Mouse (Mus musculus) midbrain, postnatal 0 days (tissue): ENCODE data around the gene Dscam. TPM values are rescaled to one million over a fixed set of nuclear protein-coding genes. Genes with fewer than 3 reads are reported as not detected.
"Not testable (repeated sequence)": the region's sequence is repeated elsewhere in the genome, so short reads cannot be mapped to it uniquely, and the experiment has no call there.

ENCODE experiments used
- ATAC-seq: fragments of 200-750 bp; cut with Nextera tagmentation; 2 replicates; pipeline ENCODE4 v1.8.0; 2017; ENCODE audit warnings: moderate number of reproducible peaks, mild to moderate bottlenecking, moderate TSS enrichment, moderate library complexity; ENCODE audit not compliant: low FRiP score
- DNase-seq: peaks from one replicate; pipeline ENCODE4 v3.0.0-alpha.2; 2015; ENCODE audit warnings: low spot score
- H3K27ac ChIP-seq: fragments of 300-500 bp; sonication (generic); 2 replicates; pipeline ENCODE4 v1.5.1; 2014; ENCODE audit warnings: low read depth, mild to moderate bottlenecking, low read length, mixed read lengths
- H3K27me3 ChIP-seq: fragments of 300-500 bp; sonication (generic); 2 replicates; pipeline ENCODE4 v1.6.1; 2014; ENCODE audit warnings: low read length, control low read depth, mixed read lengths; ENCODE audit not compliant: insufficient read depth
- H3K36me3 ChIP-seq: fragments of 300-500 bp; sonication (generic); 2 replicates; pipeline ENCODE4 v1.6.1; 2014; ENCODE audit warnings: low read length, control low read depth, mixed read lengths; ENCODE audit not compliant: insufficient read depth
- H3K4me1 ChIP-seq: fragments of 300-500 bp; sonication (generic); 2 replicates; pipeline ENCODE4 v1.6.1; 2014; ENCODE audit warnings: mild to moderate bottlenecking, control low read depth, antibody characterized with exemption, low read length, mixed read lengths; ENCODE audit not compliant: insufficient read depth
- H3K4me2 ChIP-seq: fragments of 300-500 bp; sonication (generic); 2 replicates; pipeline ENCODE4 v1.6.1; 2014; ENCODE audit warnings: low read depth, mild to moderate bottlenecking, low read length, mixed read lengths; ENCODE audit not compliant: poor library complexity, severe bottlenecking
- H3K4me3 ChIP-seq: fragments of 300-500 bp; sonication (generic); 2 replicates; pipeline ENCODE4 v1.5.1; 2014; ENCODE audit warnings: low read depth, mild to moderate bottlenecking, low read length, moderate library complexity
- H3K9ac ChIP-seq: fragments of 300-500 bp; sonication (generic); replicated peaks from 2 replicates; pipeline ENCODE4 v1.6.1; 2014; ENCODE audit warnings: mild to moderate bottlenecking, low read length, moderate library complexity, mixed read lengths; ENCODE audit not compliant: poor library complexity, severe bottlenecking
- H3K9me3 ChIP-seq: fragments of 300-500 bp; sonication (generic); 2 replicates; pipeline ENCODE4 v1.6.1; 2016; ENCODE audit warnings: low read length, control low read depth
- CTCF ChIP-seq: IDR thresholded peaks from 2 replicates; pipeline ENCODE4 v1.5.1; 2016; ENCODE audit warnings: antibody characterized with exemption, mild to moderate bottlenecking
- WGBS: fragments of 180-500 bp; shearing (Covaris S2); extraction: QIAGEN DNeasy Blood & Tissue Kit; methylation state at CpG from one replicate; pipeline ENCODE4 v1.1.7; 2014; 5-methylcytosine and 5-hydroxymethylcytosine counted together
- polyA plus RNA-seq: library from polyadenylated mRNA; unstranded; fragments of >200 nt; fragmentation: Nextera tagmentation; extraction: Ambion mirVana; gene quantifications from 2 replicates; pipeline ENCODE4 v1.2.1, GENCODE M21; 2015
- total RNA-seq: library from RNA; depleted of rRNA; stranded (reverse); fragments of >200 nt; gene quantifications from 2 replicates; pipeline ENCODE4 v1.2.3, GENCODE M21; 2014

The Dscam gene
- total and polyA plus RNA-seq, 2 experiments from 2014 or later: 15.1 to 64.6 TPM

DNA sequence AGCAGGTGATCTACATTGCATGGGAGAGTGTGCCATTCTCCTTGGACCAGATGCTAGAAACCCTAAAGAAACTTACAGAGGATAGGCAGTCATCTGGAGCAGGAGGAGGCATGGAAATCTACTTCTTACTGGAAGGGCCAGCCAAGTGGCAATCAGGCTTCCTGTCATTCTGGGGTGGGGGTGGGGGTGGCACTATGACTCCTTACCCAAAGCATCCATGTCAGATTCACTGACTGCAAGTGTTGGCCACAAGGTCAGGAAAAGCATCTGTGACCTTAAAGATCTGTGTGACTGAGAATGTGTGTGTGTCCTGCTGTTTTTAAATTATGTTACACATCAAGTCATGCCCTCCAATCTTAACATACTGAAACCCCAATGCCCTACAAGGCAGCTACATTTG is 268.0 kb downstream of the Dscam start:
- no peaks in the 10 kb centered on the region for H3K36me3 ChIP-seq
- H3K9me3 ChIP-seq: no peaks in the 10 kb centered on the region
- peaks cover 8% of the 10 kb centered on the region for H3K4me1 ChIP-seq
- H3K4me2 ChIP-seq: no peak overlapping the region
- TF ChIP-seq CTCF: no peak
- no peak for ATAC-seq
- no peak for DNase-seq
- H3K9ac ChIP-seq: no peak overlapping the region
- H3K4me3 ChIP-seq: no peak overlapping the region
- H3K27me3 ChIP-seq: no peaks in the 10 kb centered on the region
- H3K27ac ChIP-seq: no peak overlapping the region

DNA sequence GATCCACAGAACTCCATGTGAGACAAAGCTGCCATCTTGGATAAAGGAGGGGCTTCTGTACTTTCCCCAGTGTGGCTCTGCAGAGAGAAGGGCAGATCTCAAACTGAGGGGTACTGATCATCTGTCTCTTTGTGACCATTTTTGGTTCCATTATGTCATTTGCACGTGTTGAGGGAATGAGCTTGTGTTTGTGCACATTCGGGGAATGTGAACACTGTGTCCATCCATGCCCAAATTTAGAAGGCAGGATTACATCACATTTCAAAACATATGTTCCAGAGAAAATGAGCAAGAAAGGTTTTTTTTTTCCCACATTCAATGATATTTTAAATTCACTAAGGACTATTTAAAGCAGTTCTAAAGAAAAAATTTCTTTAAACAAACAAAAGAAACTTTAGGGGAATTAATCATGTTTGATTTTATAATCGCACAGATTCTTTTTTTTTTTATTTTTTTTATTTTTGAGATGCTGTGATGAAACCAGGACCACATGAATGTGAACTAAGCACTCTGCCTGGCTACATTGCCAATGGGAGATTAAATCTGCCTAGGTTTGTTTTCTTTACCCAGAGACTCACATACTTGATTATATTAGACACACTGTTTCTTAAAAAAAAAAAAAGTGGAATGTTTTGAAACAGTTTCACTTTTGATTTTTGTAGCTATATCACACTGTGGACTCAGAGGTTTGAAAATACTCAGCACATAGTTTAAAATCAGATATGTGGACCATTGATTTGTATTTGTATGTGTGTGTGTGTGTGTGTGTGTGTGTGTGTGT is 269.1 kb downstream of the Dscam start:
- DNase-seq (no peak), ATAC-seq (no peak)
- Histone ChIP-seq H3K4me3 (no peak overlapping the region), H3K4me2 (no peak overlapping the region), H3K9ac (no peak overlapping the region), H3K27ac (no peak overlapping the region), H3K4me1 (peaks cover 10% of the 10 kb centered on the region), H3K27me3 (no peaks in the 10 kb centered on the region), H3K9me3 (no peaks in the 10 kb centered on the region), H3K36me3 (no peaks in the 10 kb centered on the region)
- no peak for TF ChIP-seq CTCF
- WGBS: 82% methylated on average over 3 of the region's 3 CpGs

GRCm38 (mm10) chr16:96899329-96899728 is 271.2 kb downstream of the Dscam start:
- Histone ChIP-seq H3K4me1 (peaks cover 7% of the 10 kb centered on the region), H3K4me2 (no peak overlapping the region), H3K27me3 (no peaks in the 10 kb centered on the region), H3K9ac (no peak overlapping the region), H3K36me3 (no peaks in the 10 kb centered on the region), H3K27ac (no peak overlapping the region), H3K9me3 (no peaks in the 10 kb centered on the region), H3K4me3 (no peak overlapping the region)
- DNase-seq: no peak
- ATAC-seq: no peak
- peak; percentile 29; the same call in 1 of the 2 replicates for TF ChIP-seq CTCF

DNA sequence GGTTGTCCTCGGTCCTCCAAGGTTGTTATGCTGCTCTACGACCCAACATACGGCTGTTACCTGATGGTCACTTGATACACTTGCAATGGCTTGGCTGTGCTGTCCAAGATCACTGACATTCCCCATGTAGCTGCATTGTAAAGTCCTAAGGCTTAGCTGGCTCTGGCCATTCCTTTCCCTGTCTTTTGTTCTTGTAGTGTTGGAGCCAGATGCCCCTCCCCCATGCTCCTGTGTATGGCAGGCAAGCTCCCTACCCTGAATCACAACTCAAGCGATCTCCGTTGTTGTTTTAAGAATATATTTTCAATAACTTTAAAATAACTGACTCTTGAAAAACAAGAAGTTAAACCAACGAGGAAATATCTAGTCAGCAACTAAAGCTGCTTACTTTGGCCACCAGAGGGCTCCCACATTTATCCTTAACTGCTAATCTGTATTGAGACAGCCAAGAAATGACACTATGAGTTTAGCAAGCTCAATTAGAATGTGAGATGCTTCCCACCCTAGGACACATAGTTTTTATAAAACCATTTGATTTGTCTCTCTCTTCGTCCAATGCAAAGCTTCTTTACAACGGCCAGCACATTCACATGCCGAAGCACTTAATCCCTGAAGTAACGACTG is 273.9 kb downstream of the Dscam start:
- H3K4me1 ChIP-seq: peaks cover 6% of the 10 kb centered on the region; the same call in 1 of the 2 replicates
- no peak overlapping the region for H3K4me3 ChIP-seq
- H3K9ac ChIP-seq: no peak overlapping the region
- no peaks in the 10 kb centered on the region for H3K9me3 ChIP-seq
- no peaks in the 10 kb centered on the region for H3K36me3 ChIP-seq
- WGBS: 38% methylated on average over 10 of the region's 10 CpGs
- no peak overlapping the region for H3K4me2 ChIP-seq
- DNase-seq (peak; percentile 78), ATAC-seq (no peak)
- peak; percentile 86 for TF ChIP-seq CTCF
- H3K27me3 ChIP-seq: no peaks in the 10 kb centered on the region
- no peak overlapping the region; the same call in 1 of the 2 replicates for H3K27ac ChIP-seq

GRCm38 (mm10) chr16:96888036-96888435 is 282.5 kb downstream of the Dscam start:
- DNase-seq: peak; percentile 43
- 66% methylated on average over 1 of the region's 1 CpGs for WGBS
- Histone ChIP-seq H3K9me3 (no peaks in the 10 kb centered on the region), H3K9ac (no peak overlapping the region), H3K4me1 (no peaks in the 10 kb centered on the region), H3K4me3 (no peak overlapping the region), H3K36me3 (no peaks in the 10 kb centered on the region), H3K27ac (0 out of 2 replicates have a peak overlapping the region, but pooled peaks have one; percentile 3), H3K27me3 (no peaks in the 10 kb centered on the region), H3K4me2 (no peak overlapping the region)
- TF ChIP-seq CTCF: no peak
- no peak for ATAC-seq

DNA sequence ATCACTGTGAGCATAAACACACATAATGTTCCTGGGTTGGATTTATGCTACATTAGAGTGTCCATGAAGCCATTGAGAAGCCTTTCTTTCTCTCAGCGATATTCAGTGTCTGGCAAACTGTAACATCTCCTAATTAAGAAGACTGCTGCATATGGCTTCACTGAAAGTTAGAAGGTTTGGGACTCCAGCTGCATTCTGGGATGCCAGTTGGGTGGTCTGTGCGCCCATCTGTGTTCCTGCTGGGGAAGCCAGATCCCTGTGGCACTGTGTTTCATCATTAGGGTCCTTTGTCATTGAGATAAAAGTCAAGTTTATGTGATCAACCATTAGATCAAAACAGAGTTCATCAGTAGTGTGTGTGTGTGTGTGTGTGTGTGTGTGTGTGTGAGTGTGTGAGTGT is 284.7 kb downstream of the Dscam start:
- H3K4me3 ChIP-seq: no peak overlapping the region
- TF ChIP-seq CTCF: no peak
- no peaks in the 10 kb centered on the region for H3K36me3 ChIP-seq
- H3K4me2 ChIP-seq: no peak overlapping the region
- no peak for DNase-seq
- H3K27me3 ChIP-seq: no peaks in the 10 kb centered on the region
- WGBS: 75% methylated on average over 2 of the region's 2 CpGs
- ATAC-seq: no peak
- no peaks in the 10 kb centered on the region for H3K4me1 ChIP-seq
- H3K9ac ChIP-seq: no peak overlapping the region
- H3K27ac ChIP-seq: no peak overlapping the region
- no peaks in the 10 kb centered on the region for H3K9me3 ChIP-seq

GRCm38 (mm10) chr16:96884590-96884989 is 286.0 kb downstream of the Dscam start:
- not testable (repeated sequence) for H3K9me3 ChIP-seq, DNase-seq, H3K36me3 ChIP-seq, H3K4me2 ChIP-seq, ATAC-seq, H3K4me1 ChIP-seq, H3K27ac ChIP-seq, H3K27me3 ChIP-seq, H3K9ac ChIP-seq, H3K4me3 ChIP-seq
- 88% methylated on average over 2 of the region's 3 CpGs for WGBS
